Mouse (Mus musculus): ENCODE data around the gene Rpl21. TPM values are rescaled to one million over a fixed set of nuclear protein-coding genes. Genes with fewer than 3 reads are reported as not detected.

Rpl21 gene
- polyA plus RNA-seq, 1 experiment from 2014 or later = 481 TPM

DNA sequence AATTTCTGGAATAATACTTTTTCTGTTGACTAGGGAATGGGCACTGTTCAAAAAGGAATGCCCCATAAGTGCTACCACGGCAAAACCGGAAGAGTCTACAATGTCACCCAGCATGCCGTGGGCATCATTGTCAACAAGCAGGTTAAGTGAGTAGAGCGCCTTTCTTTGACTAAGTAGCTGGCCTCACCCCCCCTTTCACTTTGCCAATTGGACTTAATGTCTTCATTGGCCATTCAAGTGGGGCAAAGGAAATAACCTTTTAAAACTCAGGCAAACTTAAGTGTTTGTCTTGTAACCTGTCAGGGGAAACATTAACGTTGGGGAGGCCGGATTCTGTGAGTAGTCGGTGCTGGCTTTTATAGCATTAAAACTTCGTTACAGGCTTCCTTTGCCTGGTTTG, 2.3 kb downstream of the Rpl21 start:
- Histone ChIP-seq H3K27ac (no peak overlapping the region), H3K9me3 (no peaks in the 10 kb centered on the region), H3K27me3 (no peaks in the 10 kb centered on the region), H3K9ac (no peak overlapping the region), H3K36me3 (peaks cover 46% of the 10 kb centered on the region), H3K4me3 (no peak overlapping the region), H3K4me1 (peaks cover 17% of the 10 kb centered on the region), H3K4me2 (no peak overlapping the region; the same call in 1 of the 2 replicates)
- 58% methylated on average over 8 of the region's 8 CpGs for WGBS
- ATAC-seq (ENCODE audit: borderline replicate concordance, extremely low read depth, low FRiP score, low TSS enrichment) = no peak

DNA sequence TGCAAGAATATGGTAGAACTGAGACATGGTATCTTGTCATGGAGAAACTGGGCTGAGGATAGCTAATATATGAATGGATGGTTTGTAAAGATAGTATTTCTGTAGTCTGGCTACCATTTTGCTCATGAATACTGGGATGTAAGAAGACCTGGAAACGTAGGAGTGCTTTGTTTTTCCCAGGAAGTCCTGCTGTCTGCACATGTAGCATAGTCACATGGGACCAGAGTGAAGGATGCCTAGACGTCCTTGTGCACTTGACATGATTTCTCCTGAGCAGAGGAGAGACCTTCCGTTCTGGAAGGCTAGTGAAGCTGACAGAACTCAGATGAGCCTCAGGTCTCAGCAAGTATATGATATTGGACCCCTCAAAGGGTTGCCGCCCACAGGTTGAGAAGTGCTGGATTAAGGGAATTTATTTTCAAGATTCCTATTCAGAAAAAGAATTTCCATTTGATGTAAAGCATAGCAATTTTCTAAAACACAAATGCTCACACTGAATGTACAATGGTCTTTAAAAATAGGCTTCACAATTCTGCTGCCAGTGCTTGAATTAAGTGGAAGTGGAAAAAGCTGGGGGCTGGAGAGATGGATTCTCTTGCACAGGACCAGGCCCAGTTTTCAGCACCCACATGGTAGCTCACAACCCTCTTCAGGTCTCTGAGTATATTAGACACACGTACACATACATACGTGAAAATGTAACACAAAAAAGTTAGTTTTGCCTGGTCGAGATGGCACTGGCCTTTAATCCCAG, 5.5 kb downstream of the Rpl21 start:
- Histone ChIP-seq H3K9ac (no peak overlapping the region), H3K9me3 (no peaks in the 10 kb centered on the region), H3K4me2 (no peak overlapping the region), H3K27ac (no peak overlapping the region), H3K27me3 (no peaks in the 10 kb centered on the region), H3K4me3 (no peak overlapping the region), H3K36me3 (peaks cover 46% of the 10 kb centered on the region), H3K4me1 (peaks cover 17% of the 10 kb centered on the region)
- WGBS = 61% methylated on average over 7 of the region's 7 CpGs
- no peak for ATAC-seq (ENCODE audit: borderline replicate concordance, extremely low read depth, low FRiP score, low TSS enrichment)

DNA sequence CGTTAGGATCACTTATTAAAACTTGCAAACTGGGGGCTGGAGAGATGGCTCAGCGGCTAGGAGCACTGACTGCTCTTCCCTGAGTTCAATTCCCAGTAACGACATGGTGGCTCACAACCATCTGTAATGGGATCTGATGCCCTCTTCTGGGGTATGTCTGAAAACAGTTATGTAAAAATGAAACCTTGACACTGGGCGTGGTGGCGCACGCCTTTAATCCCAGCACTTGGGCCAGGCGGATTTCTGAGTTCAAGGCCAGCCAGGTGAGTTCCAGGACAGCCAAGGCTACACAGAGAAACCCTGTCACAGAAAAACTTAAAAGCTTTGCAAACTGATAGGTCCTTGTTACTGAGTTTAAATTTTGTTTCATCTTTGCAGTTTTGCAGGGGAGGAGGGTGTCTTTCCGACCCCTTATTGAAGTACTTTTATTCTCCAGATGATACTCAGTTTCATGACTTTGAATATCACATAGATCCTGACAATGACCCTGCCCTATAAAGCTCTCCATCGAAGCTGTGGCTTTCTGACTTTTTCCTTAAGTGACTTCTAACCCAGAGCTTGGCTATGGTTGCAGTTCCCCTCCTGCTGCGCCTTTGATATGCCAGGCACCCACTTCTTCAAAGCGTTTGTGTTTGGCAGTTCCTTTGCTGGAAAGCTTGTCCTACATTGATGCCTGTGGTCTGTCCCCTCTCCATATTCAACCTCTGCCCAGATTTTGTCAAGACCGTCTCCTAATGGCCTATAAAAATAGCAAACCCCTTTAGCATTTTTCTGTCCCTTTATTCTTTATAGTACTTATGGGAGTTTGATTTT, 6.4 kb downstream of the Rpl21 start:
- H3K36me3 ChIP-seq = peaks cover 46% of the 10 kb centered on the region
- no peak overlapping the region for H3K4me3 ChIP-seq
- WGBS = 49% methylated on average over 12 of the region's 12 CpGs
- no peaks in the 10 kb centered on the region for H3K9me3 ChIP-seq
- no peak for ATAC-seq (ENCODE audit: borderline replicate concordance, extremely low read depth, low FRiP score, low TSS enrichment)
- H3K4me2 ChIP-seq = no peak overlapping the region
- H3K27me3 ChIP-seq = no peaks in the 10 kb centered on the region
- H3K9ac ChIP-seq = no peak overlapping the region
- peak overlapping the region; percentile 25; the same call in 1 of the 2 replicates for H3K27ac ChIP-seq
- H3K4me1 ChIP-seq = peaks cover 12% of the 10 kb centered on the region

DNA sequence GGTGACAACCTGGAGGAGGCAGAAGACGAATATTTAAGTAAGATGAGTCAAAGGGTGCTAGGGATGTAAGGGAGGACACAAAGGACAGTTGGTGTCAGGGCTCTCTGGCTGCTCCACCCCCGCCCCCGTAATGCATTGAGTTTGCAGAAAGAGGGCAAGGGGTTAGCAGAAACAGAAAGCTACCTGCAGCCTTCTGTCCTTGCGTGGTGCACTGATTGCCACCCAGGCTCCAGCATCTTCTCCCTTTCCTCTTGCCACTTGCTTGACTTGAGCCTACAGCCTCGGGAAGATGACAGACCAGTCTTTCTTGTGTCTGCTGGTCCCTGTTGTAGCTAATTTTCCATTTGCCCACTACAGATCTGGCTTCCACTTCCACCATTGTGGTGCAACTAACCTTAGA, 7.1 kb downstream of the Rpl21 start:
- WGBS = 41% methylated on average over 5 of the region's 5 CpGs
- H3K9ac ChIP-seq = no peak overlapping the region
- H3K27ac ChIP-seq = peak overlapping the region; percentile 25; the same call in 1 of the 2 replicates
- no peak overlapping the region for H3K4me2 ChIP-seq
- no peaks in the 10 kb centered on the region for H3K27me3 ChIP-seq
- H3K4me1 ChIP-seq = peaks cover 11% of the 10 kb centered on the region
- no peak overlapping the region for H3K4me3 ChIP-seq
- peaks cover 42% of the 10 kb centered on the region for H3K36me3 ChIP-seq
- H3K9me3 ChIP-seq = no peaks in the 10 kb centered on the region
- ATAC-seq (ENCODE audit: borderline replicate concordance, extremely low read depth, low FRiP score, low TSS enrichment) = no peak

DNA sequence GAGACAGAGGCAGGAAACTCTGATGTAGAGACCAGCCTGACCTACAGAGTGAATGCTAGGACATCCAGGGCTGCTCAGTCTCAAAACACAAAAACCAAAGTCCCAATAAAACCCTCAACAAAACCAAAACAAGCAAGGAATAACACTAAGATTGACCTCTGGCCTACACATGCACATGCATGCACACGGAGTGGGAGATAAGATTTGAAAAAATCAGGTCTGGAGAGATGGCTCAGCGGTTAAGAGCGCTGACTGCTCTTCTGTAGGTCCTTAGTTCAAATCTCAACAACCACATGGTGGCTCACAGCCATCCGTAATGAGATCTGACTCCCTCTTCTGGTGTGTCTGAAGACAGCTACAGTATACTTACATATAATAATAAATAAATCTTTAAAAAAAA, 7.7 kb downstream of the Rpl21 start:
- H3K9me3 ChIP-seq = no peaks in the 10 kb centered on the region
- H3K9ac ChIP-seq = no peak overlapping the region
- no peak overlapping the region for H3K4me2 ChIP-seq
- no peak overlapping the region for H3K4me3 ChIP-seq
- H3K36me3 ChIP-seq = peaks cover 36% of the 10 kb centered on the region
- H3K27me3 ChIP-seq = no peaks in the 10 kb centered on the region
- peaks cover 6% of the 10 kb centered on the region for H3K4me1 ChIP-seq
- no peak overlapping the region for H3K27ac ChIP-seq
- ATAC-seq (ENCODE audit: borderline replicate concordance, extremely low read depth, low FRiP score, low TSS enrichment) = no peak
- 73% methylated on average over 4 of the region's 4 CpGs for WGBS

DNA sequence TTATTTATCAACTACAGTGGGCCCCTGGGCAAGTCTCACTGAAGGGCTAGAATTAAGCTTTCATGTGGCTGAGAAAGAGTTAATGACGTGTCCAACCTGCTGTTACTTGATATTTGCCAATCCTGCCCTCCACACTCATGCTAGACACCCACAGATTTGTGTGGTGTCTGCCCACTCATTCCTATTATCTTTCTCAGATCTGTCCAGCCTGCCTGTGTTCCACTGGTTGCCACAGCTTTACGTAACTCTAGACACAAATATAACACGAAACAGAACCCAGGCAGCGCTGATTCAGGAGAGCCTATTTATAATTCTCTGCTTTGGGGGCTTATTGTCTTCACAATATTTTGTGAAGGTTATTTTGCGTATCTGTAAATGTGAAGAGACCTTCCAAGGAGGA, 8.6 kb downstream of the Rpl21 start:
- no peak for ATAC-seq (ENCODE audit: borderline replicate concordance, extremely low read depth, low FRiP score, low TSS enrichment)
- H3K9me3 ChIP-seq = no peaks in the 10 kb centered on the region
- peaks cover 13% of the 10 kb centered on the region for H3K4me1 ChIP-seq
- H3K27ac ChIP-seq = no peak overlapping the region
- 74% methylated on average over 5 of the region's 5 CpGs for WGBS
- no peaks in the 10 kb centered on the region for H3K27me3 ChIP-seq
- no peak overlapping the region for H3K9ac ChIP-seq
- H3K4me2 ChIP-seq = no peak overlapping the region
- peaks cover 27% of the 10 kb centered on the region for H3K36me3 ChIP-seq
- no peak overlapping the region for H3K4me3 ChIP-seq

DNA sequence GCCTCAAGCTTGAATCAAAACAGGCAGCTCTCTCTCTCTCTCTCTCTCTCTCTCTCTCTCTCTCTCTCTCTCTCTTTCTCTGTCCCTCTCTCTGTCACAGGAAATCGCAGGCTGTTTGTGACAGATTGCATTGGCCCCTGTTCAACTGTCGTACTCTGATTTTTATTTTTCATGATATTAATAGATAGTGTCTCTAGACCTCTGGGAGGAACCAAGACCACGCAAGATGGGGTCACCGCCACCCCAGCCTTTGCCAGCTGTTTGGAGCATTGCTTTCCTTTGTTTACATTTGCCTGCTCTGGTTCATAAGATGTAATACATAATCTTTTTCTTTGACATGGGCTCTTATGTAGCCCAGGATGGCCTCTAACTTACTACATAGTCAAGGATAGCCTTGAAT, 9.3 kb downstream of the Rpl21 start:
- Histone ChIP-seq H3K36me3 (peaks cover 20% of the 10 kb centered on the region), H3K4me1 (peaks cover 20% of the 10 kb centered on the region), H3K27me3 (no peaks in the 10 kb centered on the region), H3K27ac (no peak overlapping the region), H3K4me2 (no peak overlapping the region), H3K4me3 (no peak overlapping the region), H3K9me3 (no peaks in the 10 kb centered on the region), H3K9ac (no peak overlapping the region)
- ATAC-seq (ENCODE audit: borderline replicate concordance, extremely low read depth, low FRiP score, low TSS enrichment) = no peak
- 54% methylated on average over 4 of the region's 4 CpGs for WGBS

DNA sequence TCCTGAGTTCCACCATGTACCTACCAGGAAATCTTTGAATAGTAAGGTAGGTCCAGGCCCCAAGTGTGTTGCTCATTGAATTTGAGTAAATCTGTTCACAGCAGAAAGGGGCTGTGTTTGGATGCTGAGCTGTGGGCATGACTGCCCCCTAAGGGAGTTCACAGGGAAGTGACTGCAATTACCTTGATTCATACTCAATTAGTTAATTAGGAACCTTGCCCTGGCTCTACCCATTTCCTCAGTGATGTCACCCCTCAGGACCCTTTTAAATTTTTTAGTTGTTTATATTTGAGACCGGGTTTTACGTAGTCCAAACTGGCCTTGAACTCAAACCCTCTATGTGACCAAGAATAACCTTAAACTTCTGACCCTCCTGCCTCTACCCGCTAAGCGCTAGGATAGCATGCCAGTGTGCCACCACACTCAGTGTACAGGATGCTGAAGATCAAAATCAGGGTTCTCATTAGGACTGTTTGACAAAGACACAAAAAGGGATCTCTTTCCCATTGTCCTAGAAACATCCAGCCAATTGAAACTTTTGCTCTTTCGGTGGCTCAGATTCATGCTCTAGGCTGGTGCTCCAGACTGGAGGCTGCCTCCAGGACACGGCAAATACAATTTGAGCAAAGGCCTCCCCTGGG, 11.7 kb downstream of the Rpl21 start:
- peak overlapping the region; percentile 76 for H3K4me3 ChIP-seq
- H3K27ac ChIP-seq = peak overlapping the region; percentile 51; the same call in 1 of the 2 replicates
- H3K4me1 ChIP-seq = peaks cover 29% of the 10 kb centered on the region
- H3K27me3 ChIP-seq = no peaks in the 10 kb centered on the region
- peak; percentile 5; the same call in 1 of the 2 replicates for ATAC-seq (ENCODE audit: borderline replicate concordance, extremely low read depth, low FRiP score, low TSS enrichment)
- peak overlapping the region; percentile 34 for H3K9ac ChIP-seq
- no peaks in the 10 kb centered on the region for H3K9me3 ChIP-seq
- peak overlapping the region; percentile 99 for H3K4me2 ChIP-seq
- WGBS = 8% methylated on average over 6 of the region's 6 CpGs
- no peaks in the 10 kb centered on the region for H3K36me3 ChIP-seq

DNA sequence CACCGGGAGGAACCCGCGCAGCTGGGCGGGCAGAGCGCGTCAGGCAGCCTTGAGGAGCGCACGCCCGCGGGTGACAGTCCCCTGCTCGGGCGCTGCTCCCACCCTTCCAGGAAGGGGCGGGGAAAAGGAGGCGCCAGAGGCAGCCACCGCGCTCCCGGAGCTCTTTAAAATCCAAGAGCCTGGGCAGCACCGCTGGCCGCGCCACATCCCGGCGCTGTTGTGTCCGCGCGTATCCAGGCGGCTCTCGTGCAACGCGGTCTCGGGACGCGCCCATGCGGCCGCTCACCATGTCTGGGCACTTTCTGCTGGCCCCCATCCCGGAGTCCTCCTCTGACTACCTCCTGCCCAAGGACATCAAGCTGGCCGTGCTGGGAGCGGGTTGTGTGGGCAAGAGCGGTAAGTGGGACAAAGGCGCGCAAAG, 12.3 kb downstream of the Rpl21 start, which contains the start of gene Rasl11a:
TSS of gene Rasl11a (plus strand) at position 127 of the 421 bp plus-strand sequence.
- under 1% methylated on average over 40 of the region's 40 CpGs for whole genome bisulfite sequencing
- H3K4me1 ChIP-seq = peaks cover 29% of the 10 kb centered on the region
- H3K9me3 ChIP-seq = no peaks in the 10 kb centered on the region
- no peaks in the 10 kb centered on the region for H3K27me3 ChIP-seq
- ATAC-seq (ENCODE audit: borderline replicate concordance, extremely low read depth, low FRiP score, low TSS enrichment) = peak; percentile 91
- H3K4me3 ChIP-seq = peak within 1 kb of the TSS; percentile 76
- peak within 1 kb of the TSS; percentile 99 for H3K4me2 ChIP-seq
- no peaks in the 10 kb centered on the region for H3K36me3 ChIP-seq
- peak within 1 kb of the TSS; percentile 62 for H3K9ac ChIP-seq
- peak within 1 kb of the TSS; percentile 75 for H3K27ac ChIP-seq

DNA sequence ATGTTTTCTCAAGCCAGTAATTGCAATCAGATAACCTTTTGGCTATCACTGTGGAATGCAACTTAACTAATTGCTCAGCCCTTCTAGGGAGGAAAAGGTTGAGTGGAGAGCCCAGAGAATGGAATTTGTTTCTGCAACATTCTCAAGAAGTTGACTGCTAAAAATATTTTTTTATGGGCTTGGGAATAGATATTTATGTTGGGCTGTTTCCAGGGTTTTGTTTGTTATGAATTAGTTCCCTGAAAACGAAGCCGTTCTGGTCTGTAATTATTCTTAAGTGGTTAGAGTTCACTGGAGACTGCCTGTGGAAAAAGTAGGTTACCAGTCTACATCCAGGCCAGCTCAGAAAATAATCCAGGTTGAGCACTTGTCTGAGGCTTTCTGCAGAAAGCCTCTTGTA, 13.8 kb downstream of the Rpl21 start:
- Histone ChIP-seq H3K4me3 (peak overlapping the region; percentile 76), H3K27ac (peak overlapping the region; percentile 75), H3K27me3 (no peaks in the 10 kb centered on the region), H3K9me3 (no peaks in the 10 kb centered on the region), H3K4me1 (peaks cover 29% of the 10 kb centered on the region), H3K9ac (no peak overlapping the region), H3K36me3 (no peaks in the 10 kb centered on the region), H3K4me2 (peak overlapping the region; percentile 99)
- WGBS = 17% methylated on average over 2 of the region's 2 CpGs
- no peak for ATAC-seq (ENCODE audit: borderline replicate concordance, extremely low read depth, low FRiP score, low TSS enrichment)

DNA sequence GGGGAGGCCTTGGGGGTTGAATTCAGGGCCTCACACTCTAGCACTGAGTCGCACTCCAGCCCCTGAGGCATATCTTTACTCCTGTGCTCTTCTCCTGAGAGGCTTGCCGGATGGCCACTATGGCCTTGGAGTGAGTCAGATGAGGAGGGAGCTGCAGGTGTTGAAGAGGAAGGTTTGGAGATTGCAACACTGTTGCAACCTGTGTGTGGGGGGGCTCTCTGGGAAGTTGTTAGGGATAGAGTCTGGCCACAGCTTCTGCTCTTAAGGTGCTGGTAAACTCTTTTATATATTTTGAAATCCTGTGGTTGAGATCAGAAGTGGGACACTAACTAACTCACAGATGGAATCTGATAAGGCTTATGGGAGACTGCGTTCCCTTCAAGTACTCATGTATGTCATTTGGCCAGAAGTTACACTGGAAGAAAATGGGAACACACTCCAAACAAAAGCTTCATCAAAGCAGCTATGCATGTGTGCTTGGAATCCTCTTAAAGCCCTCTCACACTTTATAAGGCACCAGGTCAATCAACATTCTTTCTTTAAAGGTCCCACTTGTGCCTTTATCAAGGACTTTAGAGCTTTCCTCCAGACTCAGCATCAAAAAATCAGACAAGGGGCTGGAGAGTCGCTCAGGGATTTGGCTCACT, 16.4 kb downstream of the Rpl21 start:
- Histone ChIP-seq H3K27me3 (no peaks in the 10 kb centered on the region), H3K9me3 (no peaks in the 10 kb centered on the region), H3K4me3 (no peak overlapping the region), H3K4me1 (peaks cover 29% of the 10 kb centered on the region), H3K27ac (peak overlapping the region; percentile 43), H3K4me2 (no peak overlapping the region), H3K9ac (no peak overlapping the region), H3K36me3 (no peaks in the 10 kb centered on the region)
- 59% methylated on average over 4 of the region's 4 CpGs for whole genome bisulfite sequencing
- ATAC-seq (ENCODE audit: borderline replicate concordance, extremely low read depth, low FRiP score, low TSS enrichment) = no peak
